Mouse (Mus musculus) Patski (cell line): ENCODE measurements around the gene N6amt1. TPM values are rescaled to one million over a fixed set of nuclear protein-coding genes. Genes with fewer than 3 reads are reported as not detected.
A peak's percentile ranks its signal among the peaks of the same experiment; 100 is the strongest.

Experiments
- ATAC-seq: fragments of 100-300 bp; one replicate; pipeline ENCODE4 v1.8.0; 2021
- CTCF ChIA-PET: fragments of 350-600 bp; sonication (Branson Sonifier 250); formaldehyde crosslinking; loops from one replicate; lab custom pipeline; 2022; ENCODE audit warnings: inconsistent platforms; lab: Charles Lee
- POLR2A ChIA-PET: fragments of 350-600 bp; sonication (Branson Sonifier 250); formaldehyde crosslinking; loops from one replicate; lab custom pipeline; 2022; ENCODE audit warnings: antibody characterized with exemption, inconsistent platforms; lab: Charles Lee
- DNase-seq: peaks from one replicate; pipeline ENCODE4 v3.0.0-alpha.2; 2011; ENCODE audit warnings: low read depth, low spot score
- H3K27me3 ChIP-seq: fragments of 371-371 bp; one replicate; pipeline ENCODE4 v1.5.1; 2021
- CTCF ChIP-seq: fragments of 100-300 bp; IDR thresholded peaks from one replicate; pipeline ENCODE4 v1.5.1; 2021
- in situ Hi-C: fragments of 300-500 bp; cut with MboI; formaldehyde crosslinking; loops from 3 replicates; pipeline ENCODE4 v1.11.1; 2018; ENCODE audit warnings: low pct_unique_long_range_greater_than_20kb, mixed read lengths
- polyA plus RNA-seq: library from polyadenylated mRNA; unstranded; gene quantifications from one replicate; pipeline ENCODE4 v1.2.3, GENCODE M21; 2021

N6amt1 gene
- polyA plus RNA-seq, 1 experiment from 2014 or later = 19.9 TPM

DNA sequence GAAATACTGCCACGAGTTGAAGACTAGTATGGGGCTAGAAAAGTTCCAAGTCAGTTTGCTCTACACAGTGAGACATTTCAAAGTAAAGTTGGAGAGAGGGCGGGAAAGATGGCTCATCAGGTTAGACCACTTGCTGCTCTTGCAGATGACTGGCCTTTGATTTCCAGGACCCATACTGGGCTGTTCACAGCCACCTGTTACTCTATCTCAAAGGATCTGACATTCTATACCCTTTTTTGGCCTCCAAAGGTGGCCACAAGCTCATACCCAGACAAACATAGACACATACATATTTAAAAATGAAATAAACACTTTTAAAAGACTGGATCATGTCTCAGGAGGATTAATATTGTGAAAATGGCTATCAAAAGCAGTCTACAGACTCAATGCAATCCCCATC, 30.4 kb downstream of the N6amt1 start:
- no peak for TF ChIP-seq CTCF
- H3K27me3 ChIP-seq = no peaks in the 10 kb centered on the region
- POLR2A ChIA-PET = no interaction called here
- in situ Hi-C loops = no loop called here
- DNase-seq (no peak), ATAC-seq (no peak)
- CTCF ChIA-PET = interaction anchor here (2.4 kb wide), 1 partner anchor 9 kb away, joined by 11 read pairs; no protein-coding TSS in a partner anchor

GRCm38 (mm10) chr16:87387444-87387977, 33.5 kb downstream of the N6amt1 start:
- no peak for DNase-seq
- TF ChIP-seq CTCF = no peak
- peak; percentile 18 for ATAC-seq
- POLR2A ChIA-PET = no interaction called here
- no peaks in the 10 kb centered on the region for H3K27me3 ChIP-seq
- in situ Hi-C loops = no loop called here
- CTCF ChIA-PET = no interaction called here

- DNase-seq (peak; percentile 24), ATAC-seq (peak; percentile 86)
- ChIA-PET CTCF (interaction anchor here (0.7 to 1.9 kb wide), 13 partner anchors 9 to 1590 kb away, joined by 3 to 22 read pairs (median 4); partner anchors contain the start of genes Adamts1 and N6amt1), POLR2A (no interaction called here)
- in situ Hi-C loops = loop anchor here (10.0 kb wide), 1 partner anchor 509 kb away; no protein-coding TSS in a partner anchor
- H3K27me3 ChIP-seq = no peaks in the 10 kb centered on the region
- peak; percentile 90 for TF ChIP-seq CTCF
Observed at GRCm38 (mm10) chr16:87393813-87394548, 40.0 kb downstream of the N6amt1 start.

GRCm38 (mm10) chr16:87405001-87405400, 51.0 kb downstream of the N6amt1 start:
- ATAC-seq (no peak), DNase-seq (no peak)
- POLR2A ChIA-PET = interaction anchor here (0.7 kb wide), 1 partner anchor 9 kb away, joined by 3 read pairs; no protein-coding TSS in a partner anchor
- in situ Hi-C loops = no loop called here
- peak; percentile 45 for TF ChIP-seq CTCF
- H3K27me3 ChIP-seq = no peaks in the 10 kb centered on the region
- CTCF ChIA-PET = interaction anchor here (1.1 to 2.0 kb wide), 3 partner anchors 10 to 18 kb away, joined by 3 to 9 read pairs (median 6); no protein-coding TSS in a partner anchor

Other genes starting within 250 kb of the N6amt1 start
- gene Ltn1, start 78.4 kb downstream of the N6amt1 start, polyA plus RNA-seq = 19.6 TPM
- 8.0 TPM for gene Rwdd2b, start 86.4 kb downstream of the N6amt1 start, polyA plus RNA-seq
- 60.8 TPM for gene Usp16, start 100.5 kb downstream of the N6amt1 start, polyA plus RNA-seq
- 300 TPM for gene Cct8, start 141.7 kb downstream of the N6amt1 start, polyA plus RNA-seq
- 24.8 TPM for gene Map3k7cl, start 199.1 kb downstream of the N6amt1 start, polyA plus RNA-seq